Mouse (Mus musculus) embryonic fibroblast, embryonic 13.5 days (primary cell): Measurements from ENCODE around the gene Letm1. TPM values are rescaled to one million over a fixed set of nuclear protein-coding genes. Genes with fewer than 3 reads are reported as not detected.
A peak's percentile ranks its signal among the peaks of the same experiment; 100 is the strongest.

Experiments used
- H3K27ac ChIP-seq: 2 replicates; pipeline ENCODE4 v1.5.1; 2012; ENCODE audit warnings: low read length, control low read depth, inconsistent platforms; ENCODE audit not compliant: insufficient read depth
- H3K4me1 ChIP-seq: 2 replicates; pipeline ENCODE4 v1.6.1; 2011; ENCODE audit warnings: low read length; ENCODE audit not compliant: control insufficient read depth, insufficient read depth
- H3K4me3 ChIP-seq: 2 replicates; pipeline ENCODE4 v1.5.1; 2011; ENCODE audit warnings: mild to moderate bottlenecking, control low read depth, low read length; ENCODE audit not compliant: insufficient read depth
- CTCF ChIP-seq: IDR thresholded peaks from 2 replicates; pipeline ENCODE4 v1.5.1; 2011; ENCODE audit warnings: mild to moderate bottlenecking, control low read depth, low read length, moderate library complexity, borderline replicate concordance; ENCODE audit not compliant: insufficient read depth
- POLR2A ChIP-seq: IDR thresholded peaks from 2 replicates; pipeline ENCODE4 v1.6.1; 2011; ENCODE audit warnings: low read depth, mild to moderate bottlenecking, control low read depth, low read length, moderate library complexity
- polyA plus RNA-seq: library from polyadenylated mRNA; stranded (reverse); fragments of >200 nt; gene quantifications from 2 replicates; pipeline ENCODE4 v1.2.4, GENCODE M21; 2011; ENCODE audit warnings: low read depth; ENCODE audit not compliant: missing spikeins, insufficient read length

Letm1 gene
- polyA plus RNA-seq: 27.0 and 27.2 TPM in 2 replicates

GRCm38 (mm10) chr5:33782345-33782998, at the start of gene Letm1:
Gene Letm1 (minus strand): TSS chr5:33782817.
- TF ChIP-seq CTCF: no peak
- peak; percentile 83 for TF ChIP-seq POLR2A
- Histone ChIP-seq H3K27ac (no peak within 1 kb of the TSS), H3K4me1 (no peaks in the 10 kb centered on the region; the same call in none of the 2 replicates), H3K4me3 (peak within 1 kb of the TSS; percentile 81)

- no peak overlapping the region for H3K4me3 ChIP-seq
- no peak overlapping the region for H3K27ac ChIP-seq
- TF ChIP-seq CTCF (no peak), POLR2A (no peak)
- no peaks in the 10 kb centered on the region; the same call in 1 of the 2 replicates for H3K4me1 ChIP-seq
These were observed 48.2 kb upstream of the Letm1 start for GRCm38 (mm10) chr5:33830832-33831231.

GRCm38 (mm10) chr5:33829958-33830357, 47.3 kb upstream of the Letm1 start:
- H3K4me1 ChIP-seq: no peaks in the 10 kb centered on the region; the same call in 1 of the 2 replicates
- TF ChIP-seq CTCF (no peak), POLR2A (no peak)
- H3K4me3 ChIP-seq: no peak overlapping the region
- no peak overlapping the region for H3K27ac ChIP-seq

- no peak overlapping the region for H3K27ac ChIP-seq
- H3K4me1 ChIP-seq: no peaks in the 10 kb centered on the region; the same call in 1 of the 2 replicates
- no peak for TF ChIP-seq POLR2A
- TF ChIP-seq CTCF: no peak
- no peak overlapping the region for H3K4me3 ChIP-seq
These were observed 45.5 kb upstream of the Letm1 start for GRCm38 (mm10) chr5:33828107-33828506.

- H3K27ac ChIP-seq: no peak overlapping the region
- TF ChIP-seq CTCF: no peak
- TF ChIP-seq POLR2A: no peak
- no peak overlapping the region for H3K4me3 ChIP-seq
- H3K4me1 ChIP-seq: no peaks in the 10 kb centered on the region; the same call in 1 of the 2 replicates
These were observed 43.4 kb upstream of the Letm1 start for GRCm38 (mm10) chr5:33826001-33826400.

GRCm38 (mm10) chr5:33822456-33822855, 39.8 kb upstream of the Letm1 start:
- TF ChIP-seq POLR2A: no peak
- TF ChIP-seq CTCF: no peak
- peak overlapping the region; percentile 11; the same call in 1 of the 2 replicates for H3K27ac ChIP-seq
- peaks cover 2% of the 10 kb centered on the region; the same call in 1 of the 2 replicates for H3K4me1 ChIP-seq
- H3K4me3 ChIP-seq: peak overlapping the region; percentile 44

GRCm38 (mm10) chr5:33821901-33822427, 39.3 kb upstream of the Letm1 start:
- Histone ChIP-seq H3K4me1 (peaks cover 2% of the 10 kb centered on the region; the same call in 1 of the 2 replicates), H3K27ac (peak overlapping the region; percentile 85; the same call in 1 of the 2 replicates), H3K4me3 (peak overlapping the region; percentile 98)
- TF ChIP-seq CTCF (no peak), POLR2A (no peak)

GRCm38 (mm10) chr5:33820733-33821621, 38.4 kb upstream of the Letm1 start:
- peak overlapping the region; percentile 98 for H3K4me3 ChIP-seq
- H3K27ac ChIP-seq: peak overlapping the region; percentile 85
- H3K4me1 ChIP-seq: peaks cover 2% of the 10 kb centered on the region; the same call in 1 of the 2 replicates
- no peak for TF ChIP-seq POLR2A
- TF ChIP-seq CTCF: no peak
